Mouse (Mus musculus) intestine, embryonic 14.5 days (tissue): Measurements from ENCODE around the gene Unc93b1. TPM values are rescaled to one million over a fixed set of nuclear protein-coding genes. Genes with fewer than 3 reads are reported as not detected.
A peak's percentile ranks its signal among the peaks of the same experiment; 100 is the strongest.

Experiments
- ATAC-seq: fragments of 200-750 bp; cut with Nextera tagmentation; replicated peaks from 2 replicates; pipeline ENCODE4 v1.8.0; 2017; ENCODE audit warnings: low read depth, moderate number of reproducible peaks, moderate TSS enrichment, moderate library complexity; ENCODE audit not compliant: low FRiP score, low TSS enrichment
- DNase-seq: peaks from one replicate; pipeline ENCODE4 v3.0.0-alpha.2; 2018; ENCODE audit warnings: low spot score
- H3K27ac ChIP-seq: fragments of 300-500 bp; sonication (generic); 2 replicates; pipeline ENCODE4 v1.5.1; 2014; ENCODE audit warnings: low read depth, mild to moderate bottlenecking, control low read depth
- H3K27me3 ChIP-seq: fragments of 300-500 bp; sonication (generic); replicated peaks from 2 replicates; pipeline ENCODE4 v1.6.1; 2014; ENCODE audit warnings: low read length, control low read depth; ENCODE audit not compliant: control insufficient read depth, insufficient read depth
- H3K36me3 ChIP-seq: fragments of 300-500 bp; sonication (generic); 2 replicates; pipeline ENCODE4 v1.6.1; 2014; ENCODE audit warnings: low read length, control low read depth; ENCODE audit not compliant: control insufficient read depth, insufficient read depth
- H3K4me1 ChIP-seq: fragments of 300-500 bp; sonication (generic); replicated peaks from 2 replicates; pipeline ENCODE4 v1.6.1; 2014; ENCODE audit warnings: low read length, control low read depth, mixed read lengths; ENCODE audit not compliant: control insufficient read depth, insufficient read depth
- H3K4me2 ChIP-seq: fragments of 300-500 bp; sonication (generic); 2 replicates; pipeline ENCODE4 v1.6.1; 2014; ENCODE audit warnings: low read length
- H3K4me3 ChIP-seq: fragments of 300-500 bp; sonication (generic); 2 replicates; pipeline ENCODE4 v1.5.1; 2014; ENCODE audit warnings: low read depth, low read length, control low read depth, mixed read lengths
- H3K9ac ChIP-seq: fragments of 300-500 bp; sonication (generic); 2 replicates; pipeline ENCODE4 v1.6.1; 2014; ENCODE audit warnings: mild to moderate bottlenecking, low read length
- H3K9me3 ChIP-seq: fragments of 300-500 bp; sonication (generic); 2 replicates; pipeline ENCODE4 v1.6.1; 2016; ENCODE audit warnings: low read length, control low read depth; ENCODE audit not compliant: control insufficient read depth
- WGBS: fragments of 180-500 bp; shearing (Covaris S2); extraction: QIAGEN DNeasy Blood & Tissue Kit; methylation state at CpG from one replicate; pipeline ENCODE4 v1.1.7; 2014; 5-methylcytosine and 5-hydroxymethylcytosine counted together
- polyA plus RNA-seq: library from polyadenylated mRNA; unstranded; fragments of >200 nt; fragmentation: Nextera tagmentation; extraction: Ambion mirVana; gene quantifications from 2 replicates; pipeline ENCODE4 v1.2.1, GENCODE M21; 2014

Gene Unc93b1
- polyA plus RNA-seq, 1 experiment from 2014 or later: 14.4 TPM

DNA sequence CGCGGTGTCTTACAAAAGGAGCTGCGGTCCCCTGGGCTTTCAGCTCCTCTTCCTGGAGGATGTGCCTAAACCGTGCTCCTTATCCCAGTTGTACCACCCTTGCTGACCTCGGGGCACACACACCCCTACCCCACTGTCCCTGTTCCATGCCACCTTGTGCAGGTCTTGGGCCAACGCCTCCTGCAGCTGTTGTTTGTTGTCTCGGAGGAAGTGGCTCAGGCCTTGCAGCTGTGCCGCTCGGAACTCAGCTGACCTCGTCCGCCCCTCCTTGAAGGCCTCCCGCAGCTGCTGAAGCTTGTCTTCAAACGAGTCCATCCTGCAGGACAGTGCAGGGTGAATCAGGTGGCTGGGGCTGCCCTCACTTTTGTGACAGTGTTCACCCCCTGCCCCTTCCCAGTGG, 11.4 kb upstream of the Unc93b1 start:
- Histone ChIP-seq H3K27me3 (no peaks in the 10 kb centered on the region), H3K9ac (no peak overlapping the region), H3K36me3 (no peaks in the 10 kb centered on the region), H3K9me3 (no peaks in the 10 kb centered on the region), H3K27ac (0 out of 2 replicates have a peak overlapping the region, but pooled peaks have one; percentile 34), H3K4me3 (no peak overlapping the region), H3K4me2 (no peak overlapping the region), H3K4me1 (no peaks in the 10 kb centered on the region; the same call in 1 of the 2 replicates)
- DNase-seq: no peak
- WGBS: 50% methylated on average over 13 of the region's 13 CpGs
- ATAC-seq: no peak

DNA sequence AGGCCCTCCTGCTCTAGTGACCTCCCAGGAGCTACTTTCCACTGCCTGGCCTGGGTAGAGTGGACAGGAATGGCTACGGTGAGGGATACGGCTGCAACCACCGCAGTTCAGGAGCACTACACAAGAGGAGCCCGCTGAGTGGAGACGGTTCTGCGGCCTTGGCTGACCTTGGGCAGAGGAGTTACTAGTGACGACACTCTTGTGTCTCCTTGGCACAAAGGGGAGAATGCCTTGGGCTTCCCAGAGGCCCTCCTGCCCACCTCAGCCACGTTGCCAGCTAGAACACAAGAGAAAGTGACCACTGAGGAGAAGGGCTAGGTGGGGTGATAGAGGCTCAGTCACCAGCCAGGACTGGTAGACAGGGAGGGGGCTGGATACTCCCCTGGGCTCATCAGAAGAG, 10.8 kb upstream of the Unc93b1 start:
- Histone ChIP-seq H3K27me3 (no peaks in the 10 kb centered on the region), H3K9me3 (no peaks in the 10 kb centered on the region), H3K4me2 (no peak overlapping the region), H3K36me3 (no peaks in the 10 kb centered on the region), H3K9ac (no peak overlapping the region), H3K27ac (no peak overlapping the region), H3K4me3 (no peak overlapping the region), H3K4me1 (peaks cover 4% of the 10 kb centered on the region)
- WGBS: 72% methylated on average over 8 of the region's 8 CpGs
- DNase-seq (no peak), ATAC-seq (no peak)

DNA sequence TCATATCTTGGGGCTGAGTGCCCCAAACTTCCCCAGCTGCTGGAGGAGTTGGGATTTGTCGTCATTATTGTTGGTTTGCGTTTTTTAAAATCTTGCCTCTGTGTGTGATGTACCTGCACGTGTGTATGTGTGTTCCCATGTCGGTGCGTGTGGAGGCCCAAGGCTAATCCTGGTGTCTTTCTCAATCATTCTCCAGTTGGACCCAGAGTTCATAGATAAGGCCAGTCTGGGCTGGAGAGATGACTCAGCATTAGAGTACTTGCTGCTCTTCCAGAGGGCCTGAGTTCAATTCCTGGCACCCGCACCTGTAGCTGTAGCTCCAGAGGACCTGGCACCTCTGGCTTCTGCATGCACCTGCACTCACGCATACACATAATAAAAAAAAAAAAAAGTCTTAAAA, 10.1 kb upstream of the Unc93b1 start:
- Histone ChIP-seq H3K27me3 (no peaks in the 10 kb centered on the region), H3K36me3 (no peaks in the 10 kb centered on the region), H3K27ac (no peak overlapping the region), H3K4me3 (no peak overlapping the region), H3K4me1 (peaks cover 10% of the 10 kb centered on the region), H3K9me3 (no peaks in the 10 kb centered on the region), H3K4me2 (no peak overlapping the region), H3K9ac (no peak overlapping the region)
- WGBS: 92% methylated on average over 7 of the region's 7 CpGs
- ATAC-seq (no peak), DNase-seq (no peak)

GRCm38 (mm10) chr19:3925859-3926258, 9.1 kb upstream of the Unc93b1 start:
- no peak overlapping the region for H3K4me3 ChIP-seq
- H3K36me3 ChIP-seq: no peaks in the 10 kb centered on the region
- H3K9me3 ChIP-seq: no peaks in the 10 kb centered on the region
- no peaks in the 10 kb centered on the region for H3K27me3 ChIP-seq
- no peak overlapping the region for H3K27ac ChIP-seq
- H3K4me2 ChIP-seq: no peak overlapping the region
- peaks cover 10% of the 10 kb centered on the region for H3K4me1 ChIP-seq
- no peak overlapping the region for H3K9ac ChIP-seq
- no peak for DNase-seq
- 77% methylated on average over 6 of the region's 6 CpGs for WGBS
- no peak for ATAC-seq

GRCm38 (mm10) chr19:3926279-3926678, 8.7 kb upstream of the Unc93b1 start:
- ATAC-seq: no peak
- no peak overlapping the region for H3K9ac ChIP-seq
- no peak overlapping the region for H3K27ac ChIP-seq
- DNase-seq: no peak
- no peak overlapping the region for H3K4me2 ChIP-seq
- H3K4me1 ChIP-seq: peaks cover 10% of the 10 kb centered on the region
- H3K4me3 ChIP-seq: no peak overlapping the region
- H3K36me3 ChIP-seq: no peaks in the 10 kb centered on the region
- WGBS: 60% methylated on average over 3 of the region's 3 CpGs
- no peaks in the 10 kb centered on the region for H3K27me3 ChIP-seq
- H3K9me3 ChIP-seq: no peaks in the 10 kb centered on the region

- no peak overlapping the region for H3K9ac ChIP-seq
- WGBS: 73% methylated on average over 6 of the region's 6 CpGs
Measured at GRCm38 (mm10) chr19:3926685-3927084, 8.3 kb upstream of the Unc93b1 start.

DNA sequence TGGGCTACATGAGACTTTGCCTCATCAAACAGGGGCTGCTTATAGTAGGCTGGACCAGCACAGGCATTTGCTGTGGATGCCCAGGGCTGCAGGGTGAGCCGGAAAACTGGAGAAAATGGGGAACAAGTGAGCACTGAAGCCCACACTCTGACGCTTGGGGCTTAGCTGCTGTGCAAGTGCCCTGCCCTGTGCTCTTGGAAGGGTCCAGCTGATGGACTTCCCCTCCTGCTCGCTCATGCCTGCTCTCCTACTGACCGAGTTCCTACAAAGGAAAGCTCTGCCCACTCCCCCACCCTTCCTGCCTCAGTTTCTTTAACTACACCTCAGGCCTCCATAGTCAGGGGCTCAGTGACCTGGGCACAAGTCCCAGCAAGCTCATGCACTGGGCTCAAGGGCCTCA, 7.0 kb upstream of the Unc93b1 start:
- no peak for ATAC-seq
- 85% methylated on average over 4 of the region's 4 CpGs for WGBS
- H3K9me3 ChIP-seq: no peaks in the 10 kb centered on the region

More at GRCm38 (mm10) chr19:3926685-3927084, 8.3 kb upstream of the Unc93b1 start:
- H3K9me3 ChIP-seq: no peaks in the 10 kb centered on the region
- no peak overlapping the region for H3K27ac ChIP-seq
- H3K36me3 ChIP-seq: no peaks in the 10 kb centered on the region
- H3K27me3 ChIP-seq: no peaks in the 10 kb centered on the region
- H3K4me3 ChIP-seq: no peak overlapping the region
- H3K4me1 ChIP-seq: peaks cover 10% of the 10 kb centered on the region
- H3K4me2 ChIP-seq: no peak overlapping the region
- no peak for DNase-seq
- ATAC-seq: no peak

GRCm38 (mm10) chr19:3928779-3929178, 6.2 kb upstream of the Unc93b1 start:
- ATAC-seq (no peak), DNase-seq (no peak)
- H3K27me3 ChIP-seq: no peaks in the 10 kb centered on the region
- no peak overlapping the region for H3K4me2 ChIP-seq
- no peak overlapping the region for H3K4me3 ChIP-seq
- 80% methylated on average over 4 of the region's 4 CpGs for WGBS
- H3K9me3 ChIP-seq: no peaks in the 10 kb centered on the region
- H3K9ac ChIP-seq: no peak overlapping the region
- no peaks in the 10 kb centered on the region for H3K36me3 ChIP-seq
- H3K27ac ChIP-seq: peak overlapping the region; percentile 11; the same call in 1 of the 2 replicates
- peaks cover 10% of the 10 kb centered on the region for H3K4me1 ChIP-seq

More for the DNA sequence above, 7.0 kb upstream of the Unc93b1 start:
- Histone ChIP-seq H3K4me1 (peaks cover 10% of the 10 kb centered on the region), H3K27me3 (no peaks in the 10 kb centered on the region), H3K27ac (no peak overlapping the region), H3K36me3 (no peaks in the 10 kb centered on the region), H3K9ac (no peak overlapping the region), H3K4me3 (no peak overlapping the region), H3K4me2 (no peak overlapping the region)
- no peak for DNase-seq

GRCm38 (mm10) chr19:3929211-3929941, 5.6 kb upstream of the Unc93b1 start, which contains the start of gene Aldh3b1:
Gene Aldh3b1 (minus strand): TSS chr19:3929808.
- H3K4me1 ChIP-seq: peaks cover 10% of the 10 kb centered on the region
- no peaks in the 10 kb centered on the region for H3K27me3 ChIP-seq
- H3K9ac ChIP-seq: 0 out of 2 replicates have a peak within 1 kb of the TSS, but pooled peaks have one; percentile 16
- H3K9me3 ChIP-seq: no peaks in the 10 kb centered on the region
- 49% methylated on average over 12 of the region's 12 CpGs for WGBS
- no peak within 1 kb of the TSS for H3K4me3 ChIP-seq
- peak within 1 kb of the TSS; percentile 59 for H3K27ac ChIP-seq
- DNase-seq (peak; percentile 68), ATAC-seq (no peak)
- no peaks in the 10 kb centered on the region for H3K36me3 ChIP-seq
- H3K4me2 ChIP-seq: no peak within 1 kb of the TSS; the same call in 1 of the 2 replicates
